Mouse (Mus musculus) central nervous system, embryonic 14 days (tissue): ENCODE measurements around the gene 4933428M09Rik. TPM values are rescaled to one million over a fixed set of nuclear protein-coding genes. Genes with fewer than 3 reads are reported as not detected.

Experiments used
- polyA plus RNA-seq: library from polyadenylated mRNA; depleted of rRNA; stranded (reverse); fragments of >200 nt; gene quantifications from 2 replicates; pipeline ENCODE4 v1.2.3, GENCODE M21; 2012; rRNA removed

Gene 4933428M09Rik
- not detected in 2 replicates for polyA plus RNA-seq

GRCm38 (mm10) chrX:139178928-139179327 is at the start of gene 4933428M09Rik:
Gene 4933428M09Rik (plus strand): TSS chrX:139179228.

GRCm38 (mm10) chrX:139209829-139210225 is 30.8 kb downstream of the 4933428M09Rik start, which contains the start of gene Mum1l1:
Gene Mum1l1 (plus strand): TSS chrX:139210042.

Other genes starting within 250 kb of the 4933428M09Rik start
- gene Serpina7, start 94.0 kb upstream of the 4933428M09Rik start, polyA plus RNA-seq, result 0.02 and 0.14 TPM in 2 replicates
- not detected in 2 replicates for gene 4930513O06Rik, start 93.0 kb upstream of the 4933428M09Rik start, polyA plus RNA-seq
- gene Mum1l1, start 30.8 kb downstream of the 4933428M09Rik start, polyA plus RNA-seq, result 3.6 and 5.4 TPM in 2 replicates
- gene Trap1a, start 154.5 kb downstream of the 4933428M09Rik start, polyA plus RNA-seq, result not detected in 2 replicates